Mouse (Mus musculus) E14TG2a.4 (cell line): ENCODE data around the gene Ufc1.
A peak's percentile ranks its signal among the peaks of the same experiment; 100 is the strongest.

Source experiments
- H3K27me3 ChIP-seq: 2 replicates; pipeline ENCODE4 v1.6.1; 2014; ENCODE audit warnings: low read length, control low read depth; ENCODE audit not compliant: insufficient read depth
- H3K36me3 ChIP-seq: 2 replicates; pipeline ENCODE4 v1.6.1; 2014; ENCODE audit warnings: low read length, control low read depth; ENCODE audit not compliant: insufficient read depth
- H3K4me1 ChIP-seq: replicated peaks from 2 replicates; pipeline ENCODE4 v1.6.1; 2014; ENCODE audit warnings: low read depth, low read length, control low read depth
- H3K4me3 ChIP-seq: replicated peaks from 2 replicates; pipeline ENCODE4 v1.5.1; 2014; ENCODE audit warnings: mild to moderate bottlenecking, low read length
- H3K9me3 ChIP-seq: 2 replicates; pipeline ENCODE4 v1.6.1; 2014; ENCODE audit warnings: low read length, control low read depth
- CTCF ChIP-seq: conservative IDR thresholded peaks from 2 replicates; pipeline ENCODE4 v1.5.1; 2014; ENCODE audit warnings: low read length
- NANOG ChIP-seq: IDR thresholded peaks from 2 replicates; pipeline ENCODE4 v1.6.1; 2014; ENCODE audit warnings: borderline replicate concordance, low read length, mixed read lengths
- POU5F1 ChIP-seq: IDR thresholded peaks from 2 replicates; pipeline ENCODE4 v1.6.1; 2014; ENCODE audit warnings: low read length, borderline replicate concordance

The Ufc1 gene

GRCm38 (mm10) chr1:171276110-171276748 lies 18.6 kb downstream of the Ufc1 start:
- Histone ChIP-seq H3K4me1 (peaks cover 48% of the 10 kb centered on the region), H3K36me3 (peaks cover 78% of the 10 kb centered on the region), H3K9me3 (no peaks in the 10 kb centered on the region), H3K27me3 (peaks cover 4% of the 10 kb centered on the region; the same call in 1 of the 2 replicates), H3K4me3 (no peak overlapping the region)
- TF ChIP-seq POU5F1, result no peak
- no peak for TF ChIP-seq CTCF
- no peak for TF ChIP-seq NANOG

- Histone ChIP-seq H3K4me1 (peaks cover 50% of the 10 kb centered on the region), H3K36me3 (peaks cover 78% of the 10 kb centered on the region), H3K9me3 (no peaks in the 10 kb centered on the region), H3K27me3 (peaks cover 4% of the 10 kb centered on the region; the same call in 1 of the 2 replicates), H3K4me3 (no peak overlapping the region)
- TF ChIP-seq CTCF (no peak), NANOG (no peak), POU5F1 (no peak)
Measured at GRCm38 (mm10) chr1:171275144-171275734, 19.6 kb downstream of the Ufc1 start.

DNA sequence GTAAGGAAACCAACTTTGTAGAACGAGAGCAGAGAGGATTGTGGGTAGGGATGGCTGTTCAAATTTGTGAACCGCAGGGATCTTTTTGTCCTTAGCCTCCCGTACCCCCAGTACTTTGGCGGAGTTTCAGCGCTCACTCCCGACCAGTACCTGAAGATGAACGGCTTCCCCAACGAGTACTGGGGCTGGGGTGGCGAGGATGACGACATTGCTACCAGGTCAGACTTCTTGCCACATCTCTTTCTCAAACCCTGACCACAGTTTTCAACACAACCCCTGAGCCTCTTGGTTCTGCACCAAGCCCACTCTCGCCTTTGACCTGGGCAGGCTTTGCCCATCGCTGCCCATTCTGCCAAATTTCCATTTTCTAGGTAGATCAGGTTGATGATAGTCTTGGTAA lies 20.7 kb downstream of the Ufc1 start:
- H3K9me3 ChIP-seq, result no peaks in the 10 kb centered on the region

DNA sequence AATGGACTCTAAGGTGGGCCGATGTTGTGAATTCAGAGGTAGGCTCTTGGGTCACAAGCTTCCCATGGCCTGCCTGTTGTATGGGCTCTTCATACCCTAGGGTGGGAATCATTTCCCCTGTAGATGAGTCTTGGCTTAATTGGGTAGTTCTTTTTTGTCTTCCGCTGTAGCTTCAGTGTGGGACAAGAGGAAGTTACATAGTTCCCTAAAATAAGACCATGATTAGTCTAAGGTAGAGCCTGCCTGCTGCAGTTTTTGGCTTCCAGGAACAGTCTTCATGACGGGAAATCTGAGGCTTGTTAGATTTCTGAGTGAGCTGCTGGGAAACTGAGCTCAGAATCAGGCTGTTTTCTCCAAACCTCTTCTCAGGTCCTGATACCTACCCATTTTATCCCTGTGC lies 22.7 kb downstream of the Ufc1 start:
- peaks cover 4% of the 10 kb centered on the region; the same call in 1 of the 2 replicates for H3K27me3 ChIP-seq
- peaks cover 56% of the 10 kb centered on the region for H3K36me3 ChIP-seq
- TF ChIP-seq CTCF, result no peak
- TF ChIP-seq POU5F1, result no peak
- no peak for TF ChIP-seq NANOG
- peaks cover 40% of the 10 kb centered on the region for H3K4me1 ChIP-seq
- H3K9me3 ChIP-seq, result no peaks in the 10 kb centered on the region
- H3K4me3 ChIP-seq, result no peak overlapping the region

More for the DNA sequence above, 20.7 kb downstream of the Ufc1 start:
- 0 out of 2 replicates have a peak overlapping the region, but pooled peaks have one; percentile 26 for H3K4me3 ChIP-seq
- peaks cover 47% of the 10 kb centered on the region for H3K4me1 ChIP-seq
- H3K36me3 ChIP-seq, result peaks cover 77% of the 10 kb centered on the region
- H3K27me3 ChIP-seq, result peaks cover 4% of the 10 kb centered on the region; the same call in 1 of the 2 replicates
- no peak for TF ChIP-seq CTCF
- no peak for TF ChIP-seq POU5F1
- TF ChIP-seq NANOG, result no peak

DNA sequence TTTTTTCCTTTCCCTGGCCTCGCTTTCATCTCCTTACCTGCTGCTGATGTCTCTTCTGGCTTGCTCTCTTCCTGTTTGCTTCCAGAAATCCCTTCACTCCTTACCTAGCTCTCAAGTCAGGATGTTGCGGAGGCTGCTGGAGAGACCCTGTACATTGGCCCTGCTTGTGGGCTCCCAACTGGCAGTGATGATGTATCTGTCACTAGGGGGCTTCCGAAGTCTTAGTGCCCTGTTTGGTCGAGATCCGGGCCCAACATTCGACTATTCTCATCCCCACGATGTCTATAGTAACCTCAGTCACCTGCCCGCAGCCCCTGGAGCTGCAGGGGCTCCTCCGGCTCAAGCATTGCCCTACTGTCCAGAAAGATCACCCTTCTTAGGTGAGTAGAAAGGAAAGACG lies 23.2 kb downstream of the Ufc1 start:
- Histone ChIP-seq H3K36me3 (peaks cover 52% of the 10 kb centered on the region), H3K27me3 (peaks cover 4% of the 10 kb centered on the region; the same call in 1 of the 2 replicates), H3K9me3 (no peaks in the 10 kb centered on the region), H3K4me3 (peak overlapping the region; percentile 93), H3K4me1 (peaks cover 38% of the 10 kb centered on the region)
- TF ChIP-seq POU5F1 (no peak), CTCF (no peak), NANOG (no peak)

- H3K4me3 ChIP-seq, result peak overlapping the region; percentile 93
- H3K27me3 ChIP-seq, result peaks cover 4% of the 10 kb centered on the region; the same call in 1 of the 2 replicates
- no peaks in the 10 kb centered on the region for H3K9me3 ChIP-seq
- H3K4me1 ChIP-seq, result peaks cover 38% of the 10 kb centered on the region
- TF ChIP-seq POU5F1, result no peak
- no peak for TF ChIP-seq CTCF
- no peak for TF ChIP-seq NANOG
- peaks cover 48% of the 10 kb centered on the region for H3K36me3 ChIP-seq
Measured at GRCm38 (mm10) chr1:171271196-171271595, 23.6 kb downstream of the Ufc1 start.

GRCm38 (mm10) chr1:171270573-171270900 lies 24.3 kb downstream of the Ufc1 start:
- peak overlapping the region; percentile 93 for H3K4me3 ChIP-seq
- peaks cover 38% of the 10 kb centered on the region for H3K4me1 ChIP-seq
- peaks cover 4% of the 10 kb centered on the region; the same call in 1 of the 2 replicates for H3K27me3 ChIP-seq
- H3K9me3 ChIP-seq, result no peaks in the 10 kb centered on the region
- peaks cover 41% of the 10 kb centered on the region for H3K36me3 ChIP-seq
- TF ChIP-seq NANOG (no peak), CTCF (no peak), POU5F1 (no peak)

- Histone ChIP-seq H3K4me3 (peak within 1 kb of the TSS; percentile 93), H3K4me1 (peaks cover 38% of the 10 kb centered on the region), H3K36me3 (peaks cover 36% of the 10 kb centered on the region), H3K9me3 (no peaks in the 10 kb centered on the region), H3K27me3 (peaks cover 4% of the 10 kb centered on the region; the same call in 1 of the 2 replicates)
- TF ChIP-seq NANOG (no peak), CTCF (no peak), POU5F1 (no peak)
Measured at GRCm38 (mm10) chr1:171269848-171270572, 24.8 kb downstream of the Ufc1 start, which contains the start of gene B4galt3. Gene B4galt3, plus strand, starts transcription at chr1:171270328.
